Mouse (Mus musculus): ENCODE measurements around the gene Gna12. TPM values are rescaled to one million over a fixed set of nuclear protein-coding genes. Genes with fewer than 3 reads are reported as not detected.

Gna12 gene
- polyA plus RNA-seq, 1 experiment from 2014 or later = 5.4 TPM

- Histone ChIP-seq H3K27ac (ENCODE audit: low read length) (peak overlapping the region; percentile 96), H3K4me3 (ENCODE audit: low read length) (no peak overlapping the region), H3K36me3 (ENCODE audit: control insufficient read depth, insufficient read depth, low read length) (no peaks in the 10 kb centered on the region), H3K4me2 (ENCODE audit: low read depth, low read length) (no peak overlapping the region), H3K9me3 (ENCODE audit: control insufficient read depth, low read length) (no peaks in the 10 kb centered on the region), H3K9ac (ENCODE audit: low read depth, low read length) (0 out of 2 replicates have a peak overlapping the region, but pooled peaks have one; percentile 21), H3K27me3 (replicated peaks; ENCODE audit: control insufficient read depth, insufficient read depth, low read length) (no peaks in the 10 kb centered on the region), H3K4me1 (ENCODE audit: control insufficient read depth, insufficient read depth, low read length) (peaks cover 50% of the 10 kb centered on the region)
- WGBS = 33% methylated on average over 5 of the region's 5 CpGs
- ATAC-seq = no peak
These were observed 38.0 kb downstream of the Gna12 start for GRCm38 (mm10) chr5:140792233-140792632.

- peak; percentile 67 for ATAC-seq
- Histone ChIP-seq H3K27ac (ENCODE audit: low read length) (peak overlapping the region; percentile 96), H3K27me3 (replicated peaks; ENCODE audit: control insufficient read depth, insufficient read depth, low read length) (no peaks in the 10 kb centered on the region), H3K4me2 (ENCODE audit: low read depth, low read length) (peak overlapping the region; percentile 21; the same call in 1 of the 2 replicates), H3K9ac (ENCODE audit: low read depth, low read length) (peak overlapping the region; percentile 21; the same call in 1 of the 2 replicates), H3K36me3 (ENCODE audit: control insufficient read depth, insufficient read depth, low read length) (no peaks in the 10 kb centered on the region), H3K4me3 (ENCODE audit: low read length) (no peak overlapping the region), H3K9me3 (ENCODE audit: control insufficient read depth, low read length) (no peaks in the 10 kb centered on the region), H3K4me1 (ENCODE audit: control insufficient read depth, insufficient read depth, low read length) (peaks cover 55% of the 10 kb centered on the region)
- 36% methylated on average over 9 of the region's 9 CpGs for WGBS
These were observed 39.0 kb downstream of the Gna12 start for GRCm38 (mm10) chr5:140790937-140791877.

GRCm38 (mm10) chr5:140790392-140790791, 39.8 kb downstream of the Gna12 start:
- H3K9ac ChIP-seq (ENCODE audit: low read depth, low read length) = no peak overlapping the region
- no peak for ATAC-seq
- peak overlapping the region; percentile 96 for H3K27ac ChIP-seq (ENCODE audit: low read length)
- no peak overlapping the region for H3K4me2 ChIP-seq (ENCODE audit: low read depth, low read length)
- no peaks in the 10 kb centered on the region for H3K36me3 ChIP-seq (ENCODE audit: control insufficient read depth, insufficient read depth, low read length)
- 35% methylated on average over 2 of the region's 2 CpGs for WGBS
- no peak overlapping the region for H3K4me3 ChIP-seq (ENCODE audit: low read length)
- H3K27me3 ChIP-seq (replicated peaks; ENCODE audit: control insufficient read depth, insufficient read depth, low read length) = no peaks in the 10 kb centered on the region
- H3K4me1 ChIP-seq (ENCODE audit: control insufficient read depth, insufficient read depth, low read length) = peaks cover 62% of the 10 kb centered on the region
- H3K9me3 ChIP-seq (ENCODE audit: control insufficient read depth, low read length) = no peaks in the 10 kb centered on the region

GRCm38 (mm10) chr5:140789561-140789960, 40.7 kb downstream of the Gna12 start:
- H3K27ac ChIP-seq (ENCODE audit: low read length) = peak overlapping the region; percentile 17; the same call in 1 of the 2 replicates
- no peaks in the 10 kb centered on the region; the same call in 1 of the 2 replicates for H3K36me3 ChIP-seq (ENCODE audit: control insufficient read depth, insufficient read depth, low read length)
- no peak overlapping the region for H3K4me3 ChIP-seq (ENCODE audit: low read length)
- no peak overlapping the region for H3K9ac ChIP-seq (ENCODE audit: low read depth, low read length)
- ATAC-seq = no peak
- no peaks in the 10 kb centered on the region for H3K27me3 ChIP-seq (replicated peaks; ENCODE audit: control insufficient read depth, insufficient read depth, low read length)
- H3K9me3 ChIP-seq (ENCODE audit: control insufficient read depth, low read length) = no peaks in the 10 kb centered on the region
- H3K4me1 ChIP-seq (ENCODE audit: control insufficient read depth, insufficient read depth, low read length) = peaks cover 57% of the 10 kb centered on the region
- H3K4me2 ChIP-seq (ENCODE audit: low read depth, low read length) = no peak overlapping the region

GRCm38 (mm10) chr5:140785240-140785872, 44.9 kb downstream of the Gna12 start:
- no peaks in the 10 kb centered on the region for H3K9me3 ChIP-seq (ENCODE audit: control insufficient read depth, low read length)
- H3K4me3 ChIP-seq (ENCODE audit: low read length) = no peak overlapping the region
- no peak overlapping the region for H3K27ac ChIP-seq (ENCODE audit: low read length)
- no peak overlapping the region for H3K4me2 ChIP-seq (ENCODE audit: low read depth, low read length)
- no peak overlapping the region for H3K9ac ChIP-seq (ENCODE audit: low read depth, low read length)
- no peaks in the 10 kb centered on the region for H3K27me3 ChIP-seq (replicated peaks; ENCODE audit: control insufficient read depth, insufficient read depth, low read length)
- WGBS = 84% methylated on average over 13 of the region's 13 CpGs
- peaks cover 13% of the 10 kb centered on the region for H3K36me3 ChIP-seq (ENCODE audit: control insufficient read depth, insufficient read depth, low read length)
- peaks cover 26% of the 10 kb centered on the region for H3K4me1 ChIP-seq (ENCODE audit: control insufficient read depth, insufficient read depth, low read length)
- no peak for ATAC-seq

- ATAC-seq = no peak
- H3K9ac ChIP-seq (ENCODE audit: low read depth, low read length) = no peak overlapping the region
- H3K27ac ChIP-seq (ENCODE audit: low read length) = no peak overlapping the region
- no peak overlapping the region for H3K4me3 ChIP-seq (ENCODE audit: low read length)
- H3K27me3 ChIP-seq (replicated peaks; ENCODE audit: control insufficient read depth, insufficient read depth, low read length) = no peaks in the 10 kb centered on the region
- no peaks in the 10 kb centered on the region for H3K9me3 ChIP-seq (ENCODE audit: control insufficient read depth, low read length)
- no peak overlapping the region for H3K4me2 ChIP-seq (ENCODE audit: low read depth, low read length)
- 88% methylated on average over 6 of the region's 6 CpGs for WGBS
- H3K36me3 ChIP-seq (ENCODE audit: control insufficient read depth, insufficient read depth, low read length) = peaks cover 13% of the 10 kb centered on the region
- H3K4me1 ChIP-seq (ENCODE audit: control insufficient read depth, insufficient read depth, low read length) = peaks cover 23% of the 10 kb centered on the region
These were observed 45.9 kb downstream of the Gna12 start for GRCm38 (mm10) chr5:140784288-140784687.

GRCm38 (mm10) chr5:140783577-140783976, 46.7 kb downstream of the Gna12 start:
- Histone ChIP-seq H3K27ac (ENCODE audit: low read length) (no peak overlapping the region), H3K4me3 (ENCODE audit: low read length) (no peak overlapping the region), H3K27me3 (replicated peaks; ENCODE audit: control insufficient read depth, insufficient read depth, low read length) (no peaks in the 10 kb centered on the region), H3K4me1 (ENCODE audit: control insufficient read depth, insufficient read depth, low read length) (peaks cover 18% of the 10 kb centered on the region; the same call in 1 of the 2 replicates), H3K4me2 (ENCODE audit: low read depth, low read length) (no peak overlapping the region), H3K36me3 (ENCODE audit: control insufficient read depth, insufficient read depth, low read length) (peaks cover 13% of the 10 kb centered on the region), H3K9me3 (ENCODE audit: control insufficient read depth, low read length) (no peaks in the 10 kb centered on the region), H3K9ac (ENCODE audit: low read depth, low read length) (no peak overlapping the region)
- ATAC-seq = no peak
- WGBS = 91% methylated on average over 4 of the region's 4 CpGs

GRCm38 (mm10) chr5:140781886-140782572, 48.2 kb downstream of the Gna12 start:
- WGBS = 88% methylated on average over 8 of the region's 8 CpGs
- H3K36me3 ChIP-seq (ENCODE audit: control insufficient read depth, insufficient read depth, low read length) = peaks cover 13% of the 10 kb centered on the region

GRCm38 (mm10) chr5:140781122-140781521, 49.1 kb downstream of the Gna12 start:
- WGBS = 90% methylated on average over 5 of the region's 5 CpGs
- no peaks in the 10 kb centered on the region for H3K9me3 ChIP-seq (ENCODE audit: control insufficient read depth, low read length)
- no peak overlapping the region for H3K9ac ChIP-seq (ENCODE audit: low read depth, low read length)
- peaks cover 13% of the 10 kb centered on the region; the same call in 1 of the 2 replicates for H3K4me1 ChIP-seq (ENCODE audit: control insufficient read depth, insufficient read depth, low read length)
- ATAC-seq = no peak
- H3K4me2 ChIP-seq (ENCODE audit: low read depth, low read length) = no peak overlapping the region
- H3K36me3 ChIP-seq (ENCODE audit: control insufficient read depth, insufficient read depth, low read length) = peaks cover 13% of the 10 kb centered on the region
- no peak overlapping the region for H3K27ac ChIP-seq (ENCODE audit: low read length)
- no peaks in the 10 kb centered on the region for H3K27me3 ChIP-seq (replicated peaks; ENCODE audit: control insufficient read depth, insufficient read depth, low read length)
- no peak overlapping the region for H3K4me3 ChIP-seq (ENCODE audit: low read length)

More at GRCm38 (mm10) chr5:140781886-140782572, 48.2 kb downstream of the Gna12 start:
- Histone ChIP-seq H3K4me2 (ENCODE audit: low read depth, low read length) (no peak overlapping the region), H3K4me3 (ENCODE audit: low read length) (no peak overlapping the region), H3K9me3 (ENCODE audit: control insufficient read depth, low read length) (no peaks in the 10 kb centered on the region), H3K27me3 (replicated peaks; ENCODE audit: control insufficient read depth, insufficient read depth, low read length) (no peaks in the 10 kb centered on the region), H3K9ac (ENCODE audit: low read depth, low read length) (no peak overlapping the region), H3K4me1 (ENCODE audit: control insufficient read depth, insufficient read depth, low read length) (peaks cover 15% of the 10 kb centered on the region; the same call in 1 of the 2 replicates), H3K27ac (ENCODE audit: low read length) (no peak overlapping the region)
- ATAC-seq = no peak
